Mouse (Mus musculus) heart, postnatal 0 days (tissue): Measurements from ENCODE around the gene Rad52. TPM values are rescaled to one million over a fixed set of nuclear protein-coding genes. Genes with fewer than 3 reads are reported as not detected.

Experiments used
- ATAC-seq: fragments of 200-750 bp; cut with Nextera tagmentation; 2 replicates; pipeline ENCODE4 v1.8.0; 2017; ENCODE audit warnings: low read depth, moderate number of reproducible peaks, moderate library complexity; ENCODE audit not compliant: insufficient read depth
- DNase-seq: peaks from one replicate; pipeline ENCODE4 v3.0.0-alpha.2; 2016; ENCODE audit warnings: low spot score
- H3K27ac ChIP-seq: fragments of 300-500 bp; sonication (generic); 2 replicates; pipeline ENCODE4 v1.5.1; 2014; ENCODE audit warnings: low read depth, mild to moderate bottlenecking
- H3K27me3 ChIP-seq: fragments of 300-500 bp; sonication (generic); 2 replicates; pipeline ENCODE4 v1.6.1; 2014; ENCODE audit warnings: low read length, mixed read lengths; ENCODE audit not compliant: control insufficient read depth, insufficient read depth
- H3K36me3 ChIP-seq: fragments of 300-500 bp; sonication (generic); replicated peaks from 2 replicates; pipeline ENCODE4 v1.6.1; 2014; ENCODE audit warnings: low read length, mixed read lengths; ENCODE audit not compliant: control insufficient read depth, insufficient read depth
- H3K4me1 ChIP-seq: fragments of 300-500 bp; sonication (generic); 2 replicates; pipeline ENCODE4 v1.6.1; 2014; ENCODE audit warnings: antibody characterized with exemption; ENCODE audit not compliant: control insufficient read depth, insufficient read depth
- H3K4me2 ChIP-seq: fragments of 300-500 bp; sonication (generic); 2 replicates; pipeline ENCODE4 v1.6.1; 2014; ENCODE audit warnings: low read depth, mild to moderate bottlenecking, low read length, moderate library complexity
- H3K4me3 ChIP-seq: fragments of 300-500 bp; sonication (generic); 2 replicates; pipeline ENCODE4 v1.5.1; 2014; ENCODE audit warnings: low read depth, low read length
- H3K9ac ChIP-seq: fragments of 300-500 bp; sonication (generic); replicated peaks from 2 replicates; pipeline ENCODE4 v1.6.1; 2014; ENCODE audit warnings: low read depth, low read length, mixed read lengths
- H3K9me3 ChIP-seq: fragments of 300-500 bp; sonication (generic); replicated peaks from 2 replicates; pipeline ENCODE4 v1.6.1; 2016; ENCODE audit warnings: low read length; ENCODE audit not compliant: control insufficient read depth
- CTCF ChIP-seq: IDR thresholded peaks from 2 replicates; pipeline ENCODE4 v1.5.1; 2016; ENCODE audit warnings: antibody characterized with exemption, control low read depth, low read depth
- EP300 ChIP-seq: IDR thresholded peaks from 2 replicates; pipeline ENCODE4 v1.6.1; 2016; ENCODE audit warnings: antibody characterized with exemption, low read depth
- WGBS: fragments of 180-500 bp; shearing (Covaris S2); extraction: QIAGEN DNeasy Blood & Tissue Kit; methylation state at CpG from one replicate; pipeline ENCODE4 v1.1.7; 2014; 5-methylcytosine and 5-hydroxymethylcytosine counted together
- polyA plus RNA-seq: library from polyadenylated mRNA; unstranded; fragments of >200 nt; fragmentation: Nextera tagmentation; extraction: Ambion mirVana; gene quantifications from 2 replicates; pipeline ENCODE4 v1.2.1, GENCODE M21; 2015
- total RNA-seq: library from RNA; depleted of rRNA; stranded (reverse); fragments of >200 nt; gene quantifications from 2 replicates; pipeline ENCODE4 v1.2.3, GENCODE M21; 2014; ENCODE audit warnings: low replicate concordance

Gene Rad52
- total and polyA plus RNA-seq, 2 experiments from 2014 or later, result 8.6 to 22.4 TPM

GRCm38 (mm10) chr6:119864341-119865034 lies 38.0 kb upstream of the Rad52 start:
- Histone ChIP-seq H3K4me3 (no peak overlapping the region), H3K36me3 (no peaks in the 10 kb centered on the region), H3K27ac (peak overlapping the region; percentile 46; the same call in 1 of the 2 replicates), H3K27me3 (no peaks in the 10 kb centered on the region), H3K4me1 (no peaks in the 10 kb centered on the region), H3K4me2 (peak overlapping the region; percentile 31; the same call in 1 of the 2 replicates), H3K9me3 (no peaks in the 10 kb centered on the region), H3K9ac (no peak overlapping the region)
- DNase-seq, result peak; percentile 58
- 55% methylated on average over 11 of the region's 11 CpGs for WGBS
- TF ChIP-seq CTCF (no peak), EP300 (no peak)
- ATAC-seq, result peak; percentile 90

GRCm38 (mm10) chr6:119883151-119883550 lies 19.3 kb upstream of the Rad52 start:
- Histone ChIP-seq H3K4me3 (no peak overlapping the region), H3K27ac (no peak overlapping the region), H3K4me2 (no peak overlapping the region), H3K27me3 (no peaks in the 10 kb centered on the region), H3K36me3 (no peaks in the 10 kb centered on the region), H3K9me3 (no peaks in the 10 kb centered on the region; the same call in 1 of the 2 replicates), H3K4me1 (no peaks in the 10 kb centered on the region), H3K9ac (no peak overlapping the region)
- ATAC-seq (peak; percentile 62; the same call in 1 of the 2 replicates), DNase-seq (no peak)
- WGBS, result 41% methylated on average over 7 of the region's 7 CpGs
- TF ChIP-seq EP300, result no peak
- no peak for TF ChIP-seq CTCF

DNA sequence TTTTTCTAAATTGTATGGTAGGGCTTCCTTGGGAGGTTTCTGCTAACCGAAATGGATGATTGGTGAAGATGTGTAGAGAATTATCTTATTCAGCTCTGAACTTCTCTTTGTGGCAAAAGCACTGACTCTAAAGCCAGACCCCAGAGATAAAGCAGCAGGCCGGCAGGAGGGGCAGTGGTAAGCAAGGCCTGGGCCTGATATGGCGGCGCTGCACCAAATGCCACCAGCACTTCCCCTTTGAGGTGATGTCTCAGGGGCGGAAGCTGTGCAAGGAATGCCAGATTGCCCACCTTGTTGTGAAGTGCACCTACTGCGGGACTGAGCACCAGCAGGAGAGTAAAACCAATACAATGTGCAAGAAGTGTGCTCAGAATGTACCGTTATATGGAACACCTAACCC lies 9.8 kb upstream of the Rad52 start:
- Histone ChIP-seq H3K9me3 (no peaks in the 10 kb centered on the region), H3K36me3 (no peaks in the 10 kb centered on the region), H3K4me3 (no peak overlapping the region), H3K27me3 (no peaks in the 10 kb centered on the region), H3K9ac (no peak overlapping the region), H3K4me1 (no peaks in the 10 kb centered on the region), H3K4me2 (no peak overlapping the region), H3K27ac (no peak overlapping the region)
- no peak for DNase-seq
- ATAC-seq, result no peak
- 68% methylated on average over 7 of the region's 7 CpGs for WGBS
- TF ChIP-seq CTCF (no peak), EP300 (no peak)

DNA sequence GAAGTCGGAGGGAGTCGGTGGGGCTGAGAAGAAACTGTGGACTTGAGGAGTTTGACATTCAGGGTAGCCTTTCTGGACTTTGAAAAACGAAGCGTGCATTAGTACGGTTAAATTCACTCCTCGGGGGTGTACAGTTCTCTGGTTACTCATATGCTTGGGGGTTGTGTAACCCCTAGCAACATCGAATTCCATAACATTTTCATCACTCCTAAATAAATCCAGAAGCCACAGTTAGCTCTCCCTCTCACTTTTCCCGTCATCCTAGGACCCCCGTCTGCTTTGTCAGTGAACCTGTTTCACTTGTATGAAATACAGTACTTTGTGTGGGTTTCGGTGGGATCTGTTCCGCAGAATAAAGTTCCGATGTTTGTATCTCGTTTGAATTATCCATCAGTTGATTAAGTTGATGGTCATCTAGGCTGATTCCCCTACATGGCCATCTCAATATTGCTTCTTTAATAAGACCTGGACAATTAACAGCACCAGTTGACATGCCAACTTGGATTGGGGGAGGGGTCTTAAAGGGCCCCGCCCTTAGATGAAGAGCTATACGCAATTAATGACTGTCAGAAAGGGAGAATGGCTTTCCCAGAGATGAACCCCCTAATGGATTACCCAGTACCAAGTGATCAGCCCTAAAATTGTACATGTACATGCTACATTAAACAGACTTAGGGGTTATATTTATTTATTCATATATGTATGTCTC lies 737 bp downstream of the Rad52 start:
- no peak for TF ChIP-seq CTCF
- DNase-seq (peak; percentile 11), ATAC-seq (peak; percentile 58)
- peak overlapping the region; percentile 74 for H3K9ac ChIP-seq
- peak overlapping the region; percentile 93 for H3K27ac ChIP-seq
- H3K36me3 ChIP-seq, result peaks cover 9% of the 10 kb centered on the region; the same call in 1 of the 2 replicates
- H3K4me2 ChIP-seq, result peak overlapping the region; percentile 79
- peaks cover 6% of the 10 kb centered on the region; the same call in 1 of the 2 replicates for H3K4me1 ChIP-seq
- peak overlapping the region; percentile 69 for H3K4me3 ChIP-seq
- no peaks in the 10 kb centered on the region for H3K27me3 ChIP-seq
- no peaks in the 10 kb centered on the region for H3K9me3 ChIP-seq
- 17% methylated on average over 15 of the region's 15 CpGs for WGBS

DNA sequence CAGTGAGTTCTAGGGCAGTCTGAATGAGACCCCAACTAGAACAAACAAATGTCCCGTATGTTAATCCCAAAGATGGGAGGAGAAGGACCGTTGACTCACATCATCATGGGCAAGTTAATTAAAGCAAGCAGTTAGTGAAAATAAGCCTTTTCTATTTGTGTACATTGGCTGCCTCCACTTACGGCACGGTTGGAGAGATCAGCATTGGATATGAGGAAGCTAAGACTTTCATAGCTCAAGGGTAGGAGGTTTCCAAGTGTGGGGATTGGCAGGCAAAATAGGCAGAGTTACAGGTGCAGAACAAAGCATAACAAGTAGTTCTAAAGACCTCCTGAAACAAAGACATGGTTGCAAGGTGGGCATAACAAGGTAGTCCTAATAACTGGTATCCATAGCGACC lies 3.0 kb downstream of the Rad52 start:
- Histone ChIP-seq H3K9me3 (no peaks in the 10 kb centered on the region), H3K4me3 (no peak overlapping the region), H3K27ac (no peak overlapping the region), H3K4me2 (no peak overlapping the region), H3K4me1 (peaks cover 6% of the 10 kb centered on the region; the same call in 1 of the 2 replicates), H3K27me3 (no peaks in the 10 kb centered on the region), H3K9ac (no peak overlapping the region), H3K36me3 (peaks cover 9% of the 10 kb centered on the region; the same call in 1 of the 2 replicates)
- DNase-seq, result no peak
- no peak for ATAC-seq
- TF ChIP-seq EP300 (no peak), CTCF (no peak)
- 89% methylated on average over 5 of the region's 5 CpGs for WGBS
